Mouse (Mus musculus): ENCODE results near the gene Gm7168.
"Not testable (repeated sequence)": the region's sequence is repeated elsewhere in the genome, so short reads cannot be mapped to it uniquely, and the experiment has no call there.

DNA sequence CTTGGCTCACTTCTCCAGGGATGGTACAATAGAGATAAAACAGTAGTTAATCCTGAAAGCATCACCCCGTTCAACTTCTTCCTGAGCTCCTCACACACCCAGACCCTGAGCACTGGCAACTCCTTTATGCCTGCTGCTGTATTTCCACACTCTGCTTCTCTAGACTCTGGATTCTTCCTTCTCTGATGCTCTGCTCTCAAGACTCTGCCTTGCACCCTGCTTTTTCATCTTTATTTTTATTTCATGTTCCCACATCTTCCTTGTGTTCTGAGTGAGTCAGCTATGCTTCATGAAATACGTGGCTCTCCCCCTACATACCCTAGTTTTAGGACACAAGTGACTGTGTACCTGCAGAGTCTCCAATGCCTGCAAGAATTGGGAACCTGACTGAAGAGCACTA lies 16.9 kb downstream of the Gm7168 start:
- TF ChIP-seq CTCF, EP300 (IDR thresholded peaks at IDR 0.05; ENCODE audit: low read depth): not testable (repeated sequence)
